Mouse (Mus musculus) ES-E14 (cell line): ENCODE measurements around the gene 1700015G11Rik.

Source experiments
- CHD2 ChIP-seq: IDR thresholded peaks from 2 replicates; pipeline ENCODE4 v1.6.1; 2014; ENCODE audit warnings: mild to moderate bottlenecking, low read depth, low read length, inconsistent platforms
- HCFC1 ChIP-seq: IDR thresholded peaks from 2 replicates; pipeline ENCODE4 v1.6.1; 2012; ENCODE audit warnings: low read length, inconsistent platforms, borderline replicate concordance; ENCODE audit not compliant: insufficient read depth
- MAFK ChIP-seq: IDR thresholded peaks from 2 replicates; pipeline ENCODE4 v1.6.1; 2014; ENCODE audit warnings: mild to moderate bottlenecking, low read depth, low read length, inconsistent platforms; ENCODE audit not compliant: insufficient read depth
- ZC3H11A ChIP-seq: IDR thresholded peaks from 2 replicates; pipeline ENCODE4 v1.6.1; 2012; ENCODE audit warnings: low read depth, mild to moderate bottlenecking, inconsistent platforms, low read length, borderline replicate concordance
- ZNF384 ChIP-seq: IDR thresholded peaks from 2 replicates; pipeline ENCODE4 v1.6.1; 2012; ENCODE audit warnings: low read depth, low read length, inconsistent platforms

DNA sequence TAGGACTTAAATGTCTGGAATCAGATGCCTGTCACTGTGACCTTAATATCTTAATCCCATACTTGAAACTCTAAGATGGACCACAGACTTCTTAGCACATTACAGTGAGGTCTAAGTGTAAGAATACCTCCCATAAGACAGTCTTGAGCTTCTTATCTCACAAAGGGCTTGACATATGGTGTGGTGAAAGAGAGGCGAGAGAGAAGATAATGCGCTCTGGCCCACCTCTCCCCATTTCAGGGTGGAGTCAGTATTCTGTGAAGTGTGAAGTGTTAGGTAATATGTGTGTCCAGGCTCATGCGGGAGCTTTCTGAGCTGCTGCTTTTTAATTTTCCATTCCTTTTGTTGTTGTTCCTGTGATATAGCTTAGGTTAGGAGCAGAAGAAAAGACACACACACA is 24.5 kb downstream of the 1700015G11Rik start:
- no peak for TF ChIP-seq CHD2
- no peak for TF ChIP-seq HCFC1
- TF ChIP-seq ZNF384, result no peak
- TF ChIP-seq MAFK, result no peak
- no peak for TF ChIP-seq ZC3H11A
